Mouse (Mus musculus) 3T3-L1 (cell line): ENCODE measurements around the gene Kcng4.

Experiments used
- DNase-seq: peaks from one replicate; pipeline ENCODE4 v3.0.0-alpha.2; 2015; ENCODE audit warnings: low read depth, low spot score

Gene Kcng4

DNA sequence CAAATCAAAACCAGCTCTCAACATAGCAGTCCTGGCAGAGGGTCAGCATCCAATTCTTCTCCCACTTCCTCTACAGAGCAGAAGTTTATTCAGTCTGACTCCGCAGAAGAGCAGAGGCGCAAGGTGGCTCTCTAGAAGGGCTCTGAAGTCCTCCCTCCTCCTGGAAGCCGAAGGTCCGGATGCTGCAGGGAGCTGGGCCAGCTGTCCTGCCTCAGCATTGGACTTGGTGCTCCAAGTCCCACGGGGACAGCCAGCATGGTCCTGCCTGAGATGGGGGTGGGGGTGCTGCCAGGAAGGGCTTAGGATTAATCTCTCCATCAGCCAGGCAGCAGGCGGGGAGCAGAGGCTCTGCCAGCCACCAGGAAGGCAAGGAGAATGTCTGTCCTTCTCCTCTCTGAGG is at the start of gene Kcng4:
Gene Kcng4 (minus strand): TSS at position 303 of the 400 bp plus-strand sequence.
- no peak for DNase-seq

DNA sequence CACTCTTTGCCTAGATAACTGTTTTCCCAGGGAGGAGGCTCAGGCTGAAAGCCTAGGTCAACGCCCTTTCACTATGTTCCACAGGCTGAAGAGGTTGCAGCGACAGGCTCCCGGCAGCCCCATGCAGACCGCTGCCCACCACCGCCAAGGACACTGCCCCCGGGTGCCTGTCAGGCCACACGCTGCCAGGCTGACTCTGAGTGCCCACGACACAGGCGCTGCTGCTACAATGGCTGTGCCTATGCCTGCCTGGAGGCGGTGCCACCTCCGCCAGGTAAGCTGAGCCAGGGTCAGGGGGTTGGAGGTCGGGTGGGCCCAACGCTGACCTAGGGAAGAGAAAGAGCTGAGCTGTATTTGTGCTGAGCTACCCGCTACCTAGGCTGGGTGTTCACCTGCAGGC is 43.7 kb upstream of the Kcng4 start:
- no peak for DNase-seq

DNA sequence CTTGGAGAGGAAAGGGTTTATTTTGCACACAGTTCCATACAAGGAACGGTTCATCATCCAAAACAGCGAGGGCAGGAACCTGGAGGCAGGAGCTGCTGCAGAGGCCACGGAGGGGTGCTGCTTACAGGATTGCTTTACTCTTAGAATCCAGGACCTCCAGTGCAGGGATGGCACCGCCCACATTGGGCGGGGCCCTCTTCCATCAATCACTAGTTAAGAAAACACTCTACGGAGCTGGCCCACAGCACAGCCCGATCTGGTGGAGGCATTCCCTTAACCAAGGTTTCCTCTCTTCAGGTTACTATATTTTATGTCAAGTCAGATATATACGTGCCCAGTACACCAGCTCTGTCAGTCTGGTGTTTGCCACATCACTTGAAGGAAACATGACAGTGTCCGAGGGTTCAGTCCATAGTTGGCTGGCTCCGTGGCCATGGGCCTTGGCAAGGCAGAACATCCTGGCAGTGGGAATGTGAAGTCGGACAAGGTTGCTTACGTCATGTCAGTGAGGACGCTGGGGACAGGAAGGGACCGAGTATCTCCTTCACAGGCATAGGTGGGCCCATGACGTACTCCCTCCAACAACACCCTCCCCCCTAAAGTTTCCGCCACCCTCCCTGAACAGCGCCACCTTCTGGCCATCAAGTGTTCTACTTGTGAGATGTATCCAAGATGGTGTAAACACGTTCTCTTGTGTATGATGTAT is 42.8 kb upstream of the Kcng4 start:
- no peak for DNase-seq

DNA sequence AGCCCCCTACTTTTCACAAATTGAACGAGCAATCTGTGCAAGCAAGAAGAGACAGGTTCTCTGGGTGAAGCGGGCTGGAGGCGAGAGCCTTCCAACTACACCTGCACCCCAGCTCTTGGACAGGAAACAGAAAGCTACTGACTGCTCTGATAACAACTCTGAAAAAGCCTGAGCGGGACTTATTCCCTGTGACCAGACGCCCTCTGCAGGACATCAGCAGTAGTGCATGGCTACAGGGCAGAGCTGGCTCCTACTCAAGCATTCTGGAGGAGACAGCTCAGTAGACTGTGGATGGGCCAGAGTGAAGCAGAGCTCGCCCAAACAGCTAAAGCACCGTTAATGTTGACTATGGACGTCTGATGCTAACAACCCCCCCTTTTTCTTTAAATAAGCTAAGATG is 40.9 kb upstream of the Kcng4 start:
- peak; percentile 87 for DNase-seq

DNA sequence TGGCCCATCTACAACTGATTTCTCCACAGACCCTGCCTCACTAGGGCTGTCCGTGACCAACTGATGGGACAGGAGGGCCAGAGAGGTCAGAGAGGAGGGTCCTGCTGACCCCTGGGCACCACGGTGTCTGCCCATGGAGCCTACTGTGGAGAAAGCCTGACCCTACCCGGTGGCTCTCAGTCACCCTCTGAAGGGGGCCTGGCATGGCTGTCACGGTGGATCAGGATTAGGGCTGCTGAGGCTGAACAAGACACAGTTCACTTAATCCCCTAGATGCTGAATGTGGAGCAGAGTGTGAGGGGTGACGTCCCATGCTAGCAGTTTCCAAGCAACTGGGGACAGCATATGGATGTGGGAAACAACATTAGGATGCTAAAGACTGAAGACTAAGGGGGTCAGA is 40.0 kb upstream of the Kcng4 start:
- no peak for DNase-seq

DNA sequence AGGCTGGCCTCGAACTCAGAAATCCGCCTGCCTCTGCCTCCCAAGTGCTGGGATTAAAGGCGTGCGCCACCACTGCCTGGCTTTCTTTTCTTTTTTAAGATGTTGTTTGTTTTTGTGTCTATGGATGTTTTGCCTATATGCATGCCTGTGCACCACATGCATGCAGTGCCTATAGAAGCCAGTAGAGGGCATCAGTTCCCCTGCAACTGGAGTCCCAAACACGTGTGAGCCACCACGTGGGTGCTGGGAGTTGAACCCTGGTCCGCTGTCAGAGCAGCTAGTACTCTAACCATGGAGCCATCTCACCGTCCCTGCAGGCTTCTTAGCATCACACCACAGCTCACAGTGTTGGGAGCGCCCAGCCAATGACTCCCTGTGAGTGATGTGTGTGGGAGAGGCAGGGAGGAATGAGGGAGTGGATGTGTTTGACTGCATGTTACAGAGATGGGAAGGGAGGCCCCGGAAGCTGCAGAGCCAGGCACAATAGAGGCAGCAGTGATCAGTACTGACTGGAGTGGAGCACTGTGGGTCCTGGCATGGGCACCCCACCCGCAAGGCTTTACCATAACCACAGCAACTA is 38.6 kb upstream of the Kcng4 start:
- no peak for DNase-seq

DNA sequence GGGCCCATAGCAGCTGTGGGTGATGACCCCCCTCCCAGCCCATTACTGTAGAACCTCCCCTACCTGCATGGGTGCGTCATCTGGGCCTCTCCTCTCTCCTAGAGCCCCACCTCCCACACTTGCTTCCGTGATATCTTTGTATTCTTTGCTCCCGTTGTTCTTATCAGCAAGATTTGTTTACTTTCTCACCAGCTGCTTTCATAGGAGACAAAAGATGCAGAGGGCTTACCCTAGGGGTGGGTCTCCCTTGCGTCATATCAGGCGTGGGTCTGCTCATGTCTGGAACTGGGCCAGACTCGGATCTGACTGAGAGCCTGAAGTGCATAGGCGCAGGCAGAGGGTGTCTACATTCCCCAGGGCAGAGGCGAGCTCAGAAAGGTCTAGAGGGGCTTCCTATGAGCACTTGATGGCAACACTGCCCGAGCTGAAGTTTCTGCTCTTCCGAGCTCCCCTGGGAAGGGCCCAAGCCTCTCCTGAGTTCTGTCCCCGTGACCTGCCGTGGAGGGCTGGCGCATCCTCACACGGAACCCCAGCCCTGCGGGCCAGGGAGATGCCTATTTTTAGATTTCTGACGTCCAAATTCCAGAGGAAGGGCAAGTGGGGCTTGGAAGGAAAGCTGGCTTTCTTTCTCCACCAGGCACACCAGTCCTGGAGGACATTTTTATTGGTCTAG is 35.1 kb upstream of the Kcng4 start:
- no peak for DNase-seq

DNA sequence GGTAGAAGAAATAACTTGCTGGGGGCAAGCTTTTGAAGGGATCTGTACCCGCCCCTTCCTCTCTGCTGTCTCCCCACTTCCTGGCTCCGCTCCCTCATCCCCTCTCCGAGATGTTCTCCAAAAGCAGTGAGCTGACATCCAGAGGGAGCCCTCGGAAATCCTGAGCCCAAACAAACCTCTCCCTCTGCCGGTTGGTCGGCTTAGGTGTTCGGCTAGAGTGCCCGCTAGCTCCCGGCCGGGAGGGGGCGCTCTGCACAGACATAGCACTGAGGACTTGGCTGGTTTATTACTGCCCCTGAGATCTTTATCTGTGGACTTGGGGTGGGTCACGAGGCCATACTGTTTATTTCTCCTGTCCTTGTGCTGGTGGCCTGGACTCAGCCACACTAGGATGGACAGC is 33.8 kb upstream of the Kcng4 start:
- no peak for DNase-seq

DNA sequence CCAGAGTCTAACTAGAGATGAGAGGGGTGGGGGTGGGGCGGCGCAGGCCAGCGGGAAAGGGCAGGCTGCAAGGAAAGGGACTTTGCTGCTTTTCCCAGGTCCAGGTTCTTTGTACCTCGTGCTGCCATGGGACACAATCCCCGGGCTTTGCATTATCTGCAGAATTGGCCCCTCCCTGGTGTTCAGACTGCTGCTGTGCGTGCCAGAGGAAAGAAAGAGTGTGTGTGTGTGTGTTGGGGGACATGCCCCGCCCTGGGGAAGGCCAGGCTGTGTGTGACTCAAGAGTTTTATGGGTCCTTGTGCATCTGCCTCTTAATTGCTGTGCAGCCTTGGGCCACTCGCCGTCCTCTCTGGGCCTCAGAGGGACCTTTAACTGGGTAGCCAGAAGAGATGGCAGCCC is 33.0 kb upstream of the Kcng4 start:
- DNase-seq = no peak

DNA sequence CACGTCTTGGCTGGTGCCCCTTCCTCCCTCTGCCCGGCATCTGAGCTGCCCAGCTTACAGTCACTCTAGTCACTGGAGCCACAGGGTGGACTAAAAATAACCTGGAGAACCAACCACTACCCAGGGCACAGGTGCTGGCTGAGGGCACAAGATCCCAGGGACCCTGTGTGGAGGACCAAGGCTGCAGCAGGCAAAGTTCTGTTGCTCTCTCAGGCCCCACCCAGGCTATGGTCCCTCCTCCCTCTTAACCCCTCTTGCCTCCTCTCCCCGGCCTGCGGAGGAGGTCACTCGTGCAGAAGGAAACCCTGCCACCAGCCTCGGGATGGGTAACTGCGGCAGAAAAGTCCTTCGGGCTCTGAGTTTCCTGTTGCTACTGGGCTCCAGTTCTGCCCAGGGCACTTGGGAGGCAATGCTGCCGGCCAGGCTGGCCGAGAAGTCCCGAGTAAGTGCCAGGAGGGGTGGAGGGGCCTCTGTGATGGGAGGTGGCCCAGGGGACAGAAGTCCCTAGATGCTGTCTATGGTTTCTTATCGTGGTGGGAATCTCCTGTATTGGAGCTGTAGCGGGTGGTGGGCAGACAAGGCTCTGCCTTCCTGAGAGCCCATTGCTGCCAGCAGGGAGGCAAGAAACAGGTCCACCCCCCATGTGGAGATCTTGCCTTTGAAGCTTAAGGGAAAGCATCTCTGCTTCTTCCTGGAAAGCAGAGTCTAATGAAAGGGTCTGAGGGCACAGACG is 30.9 kb upstream of the Kcng4 start, which contains the start of gene Wfdc1:
Gene Wfdc1 (plus strand): TSS at position 147 of the 733 bp plus-strand sequence.
- DNase-seq = no peak

DNA sequence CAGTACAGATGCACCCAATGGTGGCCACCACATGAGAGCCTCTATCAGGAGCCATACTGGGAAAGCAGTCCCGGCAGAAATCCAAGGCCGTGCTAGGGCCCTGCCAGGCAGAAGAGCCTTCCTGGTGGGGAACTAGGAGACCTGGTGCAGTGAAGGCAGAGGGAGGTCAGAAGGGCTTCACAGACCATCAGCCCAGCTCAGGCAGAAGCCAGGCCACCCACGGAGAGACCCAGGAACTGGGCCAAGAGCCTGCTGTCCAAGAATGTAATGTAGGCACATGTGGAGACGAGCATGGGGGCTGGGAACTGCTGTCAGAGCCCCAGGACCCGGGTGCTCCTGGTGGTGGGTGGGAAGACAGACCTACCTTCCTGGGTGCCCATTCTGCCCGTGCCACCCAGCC is 29.8 kb upstream of the Kcng4 start:
- no peak for DNase-seq

DNA sequence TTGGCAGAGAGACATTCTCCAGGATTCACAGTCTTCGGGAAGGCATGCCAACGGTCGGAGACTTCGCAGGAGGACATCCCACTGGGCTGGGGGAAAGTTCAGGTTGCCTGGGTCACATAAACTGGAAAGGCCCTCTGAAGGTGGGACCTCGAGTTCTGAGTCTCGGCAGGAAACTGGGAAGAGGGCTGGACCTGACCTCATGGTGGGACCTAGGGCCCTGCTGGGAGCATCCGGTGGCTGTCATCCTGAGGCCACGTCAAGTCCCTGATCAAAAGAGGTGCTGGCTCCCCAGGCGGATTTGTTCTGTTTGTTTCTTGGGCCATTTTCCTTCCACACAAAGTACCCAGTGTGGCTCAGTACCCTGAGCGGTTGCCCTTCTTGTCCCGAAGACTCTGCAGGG is 28.0 kb upstream of the Kcng4 start:
- no peak for DNase-seq

DNA sequence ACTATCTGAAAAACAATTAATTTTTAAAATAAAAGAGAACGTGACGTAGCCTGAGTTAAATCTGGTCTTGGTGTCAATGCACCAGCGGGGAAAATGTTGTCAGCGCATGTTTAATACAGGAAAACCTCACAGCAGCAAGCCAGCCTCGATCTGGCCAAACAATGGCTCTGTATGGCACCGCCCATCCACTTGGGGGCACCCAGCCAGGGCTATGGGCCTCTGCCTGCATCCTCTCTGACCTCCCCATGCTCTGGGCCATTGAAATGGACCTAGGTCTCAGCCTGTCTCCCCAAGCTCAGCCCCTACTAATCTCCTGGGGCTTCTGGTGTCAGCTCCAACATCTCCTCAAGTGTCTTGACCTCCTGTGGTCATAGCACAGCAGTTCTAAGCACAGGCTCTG is 26.4 kb upstream of the Kcng4 start:
- DNase-seq = no peak

DNA sequence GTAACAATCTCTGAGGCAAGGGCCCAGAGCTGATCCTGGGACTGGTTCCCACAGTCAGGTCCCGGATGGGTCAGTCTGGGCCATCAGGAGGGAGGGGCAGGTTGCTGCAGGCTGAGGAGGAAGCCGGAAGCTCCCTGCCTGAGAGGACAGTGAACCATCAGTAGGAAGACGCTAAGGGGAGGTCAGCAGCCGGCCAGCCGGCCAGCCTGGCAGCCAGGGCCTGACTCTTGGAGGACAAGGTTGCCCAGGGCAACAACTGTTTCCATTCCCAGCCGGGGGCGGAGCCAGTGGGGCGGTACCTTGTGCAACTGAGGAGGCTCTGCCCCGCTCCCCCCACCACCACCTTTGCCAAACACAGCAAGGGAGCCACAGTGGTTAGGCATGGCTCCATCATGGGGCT is 25.6 kb upstream of the Kcng4 start:
- DNase-seq = peak; percentile 4

DNA sequence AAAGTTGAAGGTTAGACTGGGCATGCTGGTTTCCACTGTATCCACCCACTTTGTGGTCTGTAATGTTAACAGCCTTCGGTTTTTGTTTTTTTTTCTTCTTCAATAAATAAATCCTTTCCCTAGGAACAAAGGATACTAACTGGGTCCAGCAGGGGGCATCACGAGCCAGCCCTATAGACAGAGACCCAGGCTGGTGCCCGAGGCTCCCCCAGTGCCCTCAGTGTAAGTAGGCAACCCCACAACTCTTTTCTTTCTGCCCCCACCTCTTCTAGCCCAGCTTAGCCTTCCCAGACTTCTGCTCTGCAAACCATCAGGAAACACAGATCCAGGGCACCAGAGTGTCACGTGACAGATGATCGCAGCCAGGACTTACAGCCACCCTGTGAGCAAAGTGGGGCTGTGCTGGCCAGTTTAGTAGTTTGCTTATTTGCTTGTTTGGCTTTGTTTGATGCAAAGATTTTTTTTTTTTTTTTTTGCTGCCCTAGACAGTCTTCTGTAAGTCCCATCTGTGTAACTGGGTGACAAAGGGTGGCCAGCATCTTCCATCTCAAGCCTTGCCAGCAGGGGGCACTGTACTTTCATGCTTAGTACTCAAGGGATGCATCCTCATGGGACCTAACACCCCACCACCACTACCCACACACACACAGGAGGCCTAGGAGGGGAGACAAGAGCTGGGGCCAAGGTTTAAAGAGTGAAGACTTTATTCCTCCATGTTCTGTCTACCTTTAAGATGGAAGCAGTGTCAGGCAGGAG is 21.4 kb upstream of the Kcng4 start:
- peak; percentile 22 for DNase-seq

DNA sequence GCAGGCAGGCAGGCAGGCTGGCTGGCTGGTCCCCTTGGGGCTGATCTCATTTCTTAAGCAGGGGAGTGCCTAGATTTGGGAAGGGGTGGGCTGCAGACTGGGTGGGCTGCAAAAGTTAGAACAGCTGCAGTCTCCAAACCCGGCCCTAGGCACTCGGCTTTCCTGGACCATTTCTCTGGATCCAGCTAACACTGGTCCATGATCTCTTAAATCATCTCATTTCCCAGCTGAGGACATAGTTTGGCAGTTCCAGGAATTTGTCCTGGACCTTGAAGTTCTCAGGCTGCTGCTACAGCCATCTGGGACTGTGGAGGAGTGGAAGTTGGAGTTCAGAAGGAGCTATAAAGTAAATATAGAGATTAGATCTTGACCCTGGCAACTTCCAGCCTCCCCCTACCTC is 15.8 kb upstream of the Kcng4 start:
- no peak for DNase-seq

DNA sequence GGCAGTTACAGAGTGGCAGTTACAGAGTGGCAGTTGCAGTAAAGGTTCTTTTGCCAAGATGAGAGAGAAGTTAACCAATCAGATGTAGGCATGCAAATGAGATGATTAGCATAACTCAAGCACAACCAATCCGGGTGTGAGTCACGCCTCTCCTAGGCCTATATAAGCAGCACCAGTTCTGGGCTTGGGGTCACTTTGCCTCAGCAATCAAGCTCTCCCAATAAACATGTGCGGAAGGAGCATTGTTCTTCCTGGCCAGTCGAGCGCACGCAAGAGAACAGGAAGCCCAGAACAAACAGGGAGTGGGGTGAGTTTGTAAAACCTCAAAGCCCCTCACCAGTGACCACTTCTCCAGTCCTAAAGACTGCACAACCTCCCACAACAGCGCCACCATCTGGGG is 11.4 kb upstream of the Kcng4 start:
- no peak for DNase-seq

DNA sequence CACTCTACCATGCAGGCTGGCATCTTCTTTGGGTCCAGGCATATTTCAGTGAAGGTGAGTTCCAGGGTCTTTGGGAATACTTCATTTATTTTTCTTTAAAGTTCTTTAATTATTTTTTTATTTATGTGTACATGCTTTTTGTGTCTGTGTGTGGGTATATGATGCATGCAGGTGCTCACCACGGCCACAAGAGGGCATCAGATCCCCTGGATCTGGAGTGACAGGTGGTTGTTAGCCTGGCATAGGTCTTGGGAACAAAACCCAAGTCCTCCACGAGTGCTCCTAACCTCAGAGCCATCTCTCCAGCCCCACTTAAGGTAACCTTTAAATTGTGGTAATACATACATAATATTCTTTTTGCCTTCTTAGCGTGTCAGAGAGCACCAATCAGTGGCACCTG is 10.7 kb upstream of the Kcng4 start:
- DNase-seq = no peak

DNA sequence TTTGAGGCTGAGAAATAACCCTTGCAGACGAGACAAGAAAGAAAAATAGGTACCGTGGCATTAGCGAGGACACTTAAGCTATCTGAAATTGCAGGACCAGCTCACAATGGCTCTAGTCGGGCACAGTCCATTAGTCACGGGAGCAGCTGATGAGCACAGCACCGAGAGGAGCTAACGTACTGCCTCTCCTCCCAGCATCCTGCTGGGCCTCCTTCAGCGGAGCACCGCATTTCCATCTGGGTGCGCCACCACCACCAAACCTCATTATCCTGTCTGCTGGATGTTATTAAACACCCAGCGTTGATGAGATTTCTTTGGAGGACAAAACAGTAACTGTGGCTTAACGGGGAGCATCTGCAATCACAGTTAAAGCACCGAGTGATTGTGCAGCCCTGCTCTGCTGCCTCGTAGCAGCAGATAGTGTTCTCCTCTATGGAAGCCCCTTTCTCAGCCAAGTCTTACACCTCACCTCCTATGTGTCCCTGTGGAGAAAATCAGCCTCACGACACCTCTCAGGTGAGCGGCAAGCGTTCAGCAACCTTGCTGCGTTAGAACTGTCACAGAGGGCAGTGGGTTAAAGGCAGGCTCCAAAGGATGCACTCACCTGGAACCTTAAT is 9.6 kb upstream of the Kcng4 start:
- no peak for DNase-seq

DNA sequence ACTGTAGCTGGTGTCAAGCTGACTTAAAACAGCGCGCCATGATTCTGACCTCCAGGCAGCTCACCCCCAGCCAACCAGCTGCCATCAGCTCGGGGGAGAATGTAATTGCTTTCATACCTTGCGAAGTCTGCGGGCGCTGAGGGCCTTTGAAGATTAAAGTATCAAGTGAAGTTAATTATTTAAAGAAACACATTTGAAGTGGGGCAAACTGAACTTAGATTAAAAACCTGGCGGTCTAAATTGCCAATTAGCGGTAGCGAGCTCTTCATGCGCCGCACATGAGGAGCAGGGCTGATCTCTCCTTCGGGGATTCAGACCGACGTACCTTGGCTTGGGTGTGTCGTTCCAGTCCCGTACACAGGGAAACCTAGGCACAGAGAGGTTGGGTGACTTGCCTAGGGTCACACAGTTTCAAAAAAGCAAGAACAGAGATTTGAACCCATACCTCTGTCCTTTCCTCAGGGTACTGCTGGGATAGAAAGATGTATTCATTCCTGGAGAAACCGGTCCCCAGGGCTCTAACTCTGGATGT is 9.0 kb upstream of the Kcng4 start:
- no peak for DNase-seq

DNA sequence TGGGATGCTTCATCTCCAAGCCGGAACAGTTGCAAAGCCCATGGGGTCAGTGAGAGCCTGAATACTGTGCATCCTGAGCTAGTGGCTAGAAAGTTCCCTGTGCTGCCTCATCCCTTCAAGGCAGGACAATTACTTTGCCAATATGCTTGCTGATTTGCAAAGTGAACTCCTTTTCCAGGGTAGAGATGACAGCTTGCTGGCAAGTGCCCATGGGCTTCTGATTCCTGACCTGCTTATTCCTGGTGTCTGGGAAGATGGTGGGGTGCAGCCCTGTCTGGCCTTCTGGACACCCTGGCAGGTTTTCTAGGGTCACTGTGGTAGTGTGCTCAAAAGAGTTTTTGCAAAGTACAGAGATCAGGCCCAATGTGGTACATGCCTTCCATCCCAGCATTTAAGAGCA is 7.5 kb upstream of the Kcng4 start:
- no peak for DNase-seq
